Mouse (Mus musculus): Measurements from ENCODE around the gene Mef2b.

- TF ChIP-seq CTCF (IDR thresholded peaks at IDR 0.05; ENCODE audit: low read depth), result no peak
- TF ChIP-seq EP300 (IDR thresholded peaks at IDR 0.05; ENCODE audit: low read depth), result no peak; the same call in 1 of the 2 replicates
Measured at GRCm38 (mm10) chr8:70181212-70181902, 41.8 kb downstream of the Mef2b start.

Data from liver, embryonic 14.5 days (tissue).